Mouse (Mus musculus): ENCODE data around the gene Olfr125.

The Olfr125 gene

GRCm38 (mm10) chr17:37832649-37833048, at the start of gene Olfr125:
Olfr125 (plus strand) TSS chr17:37832949.
- DNase-seq = no peak

GRCm38 (mm10) chr17:37793229-37793628, 39.5 kb upstream of the Olfr125 start, which contains the start of gene Olfr123:
Olfr123 (plus strand) TSS chr17:37793529.
- DNase-seq = no peak

- DNase-seq = no peak
Measured at GRCm38 (mm10) chr17:37799588-37799987, 33.2 kb upstream of the Olfr125 start, which contains the start of gene Olfr124. Olfr124 (plus strand) TSS chr17:37799888.

- DNase-seq = no peak
Measured at GRCm38 (mm10) chr17:37847183-37847582, 14.4 kb downstream of the Olfr125 start, which contains the start of gene Olfr126. Olfr126 (plus strand) TSS chr17:37847483.

GRCm38 (mm10) chr17:37863901-37864300, 31.2 kb downstream of the Olfr125 start:
- no peak for DNase-seq

GRCm38 (mm10) chr17:37869676-37870205, 37.0 kb downstream of the Olfr125 start:
- peak; percentile 76 for DNase-seq

GRCm38 (mm10) chr17:37873830-37874229, 41.1 kb downstream of the Olfr125 start:
- no peak for DNase-seq

All from heart, adult 11 months (tissue).